Mouse (Mus musculus) ES-CJ7 (cell line): ENCODE measurements at regions not wholly inside any gene's neighbourhood (a gene's known extent, or its start where the extent isn't known, plus 50 kb on each side); places are given as distances from the start of the nearest gene placed in this dataset.

Experiments
- DNase-seq: peaks from one replicate; pipeline ENCODE4 v3.0.0; 2011; ENCODE audit warnings: low read depth, low spot score

- DNase-seq: no peak
Measured at GRCm38 (mm10) chr10:66342823-66343350, 753.0 kb upstream of the Jmjd1c start.

- DNase-seq: peak; percentile 48
Measured at GRCm38 (mm10) chr10:66348398-66348797, 747.5 kb upstream of the Jmjd1c start.

DNA sequence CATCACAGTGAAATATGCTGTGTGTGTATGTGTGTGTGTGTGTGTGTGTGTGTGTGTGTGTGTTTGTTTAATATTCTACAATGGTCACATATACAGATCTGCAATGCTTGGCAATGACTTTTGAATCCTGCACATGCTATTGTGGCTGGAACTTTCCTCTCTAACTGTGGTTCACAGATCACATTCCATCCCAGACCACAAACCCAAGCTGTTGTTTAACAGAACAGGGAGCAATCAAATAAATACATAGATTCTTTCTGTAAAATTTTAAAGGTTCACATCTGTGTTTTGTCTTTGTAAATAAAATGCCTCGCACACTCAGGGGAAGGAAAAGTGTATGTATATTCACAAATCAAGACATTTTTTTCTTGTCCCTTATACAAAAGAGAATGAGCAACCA is 744.9 kb upstream of the Jmjd1c start:
- DNase-seq: no peak

- no peak for DNase-seq
Measured at GRCm38 (mm10) chr10:66354072-66354471, 741.9 kb upstream of the Jmjd1c start.

DNA sequence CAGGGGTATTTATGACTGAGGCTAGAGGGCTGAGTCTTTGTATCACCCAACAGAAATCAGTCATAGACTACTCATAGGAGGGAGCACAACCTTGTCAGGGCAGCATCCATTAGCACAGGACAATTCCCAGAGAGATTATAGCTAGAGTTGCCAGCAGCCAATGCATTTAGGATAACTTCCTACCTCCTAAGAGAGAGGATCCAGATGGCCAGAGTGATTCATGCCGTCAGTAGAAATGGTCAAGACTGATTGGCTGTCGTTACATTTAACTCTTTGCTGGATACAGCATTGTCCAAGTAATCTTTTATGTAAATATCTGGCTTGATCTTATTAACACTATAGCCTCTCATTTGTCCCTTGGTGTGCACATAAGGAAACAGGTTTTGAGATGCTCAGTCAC is 740.9 kb upstream of the Jmjd1c start:
- no peak for DNase-seq

- no peak for DNase-seq
Measured at GRCm38 (mm10) chr10:66357736-66358135, 738.2 kb upstream of the Jmjd1c start.

GRCm38 (mm10) chr10:66370096-66370495 is 725.8 kb upstream of the Jmjd1c start:
- no peak for DNase-seq

GRCm38 (mm10) chr10:66371756-66372155 is 724.2 kb upstream of the Jmjd1c start:
- no peak for DNase-seq
